Mouse (Mus musculus): ENCODE data around the gene Spag8. TPM values are rescaled to one million over a fixed set of nuclear protein-coding genes. Genes with fewer than 3 reads are reported as not detected.

The Spag8 gene
- polyA plus RNA-seq, 1 experiment from 2014 or later = 9.3 TPM

DNA sequence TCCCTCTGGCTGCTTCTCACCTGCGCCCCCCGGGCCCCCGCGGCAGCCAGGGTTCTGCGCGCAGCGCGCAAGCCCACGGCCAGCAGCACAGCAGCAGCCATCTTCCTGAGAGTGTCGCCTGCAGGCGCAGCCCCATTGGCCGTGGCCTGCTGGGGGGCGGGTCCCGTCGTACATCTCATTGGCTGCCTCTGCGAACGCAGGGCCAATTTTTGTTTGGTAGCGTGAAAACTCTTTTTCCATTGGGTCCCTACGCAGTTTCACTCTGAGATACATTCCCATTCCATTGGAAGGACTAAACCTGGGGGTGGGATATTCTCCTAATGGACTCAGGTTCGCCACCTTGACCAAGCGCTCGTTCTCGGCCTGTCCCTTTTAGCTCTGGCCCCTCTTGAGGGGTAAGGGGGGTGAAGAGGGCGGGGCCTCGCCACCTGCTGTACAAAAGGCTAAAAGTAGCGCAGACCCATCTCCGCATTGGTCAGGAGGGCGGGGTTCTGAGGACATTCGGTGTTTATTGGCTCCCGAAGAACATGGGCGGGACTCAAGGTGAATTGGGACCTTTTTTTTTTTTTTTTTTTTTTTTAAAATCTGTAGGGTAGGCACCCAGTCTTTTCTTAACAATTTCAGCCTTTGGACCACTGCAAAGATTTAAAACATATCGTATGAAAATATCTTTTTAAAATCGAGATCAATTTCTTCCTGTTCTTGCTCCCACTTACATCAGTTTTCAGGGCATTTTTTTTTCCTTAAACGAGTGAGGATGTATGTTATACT is 3.1 kb upstream of the Spag8 start, which contains the start of gene Hint2:
Hint2 (minus strand) TSS at position 128 of the 771 bp plus-strand sequence.
- ATAC-seq (ENCODE audit: low FRiP score) = peak; percentile 97
- no peaks in the 10 kb centered on the region for H3K36me3 ChIP-seq (replicated peaks; ENCODE audit: control insufficient read depth, insufficient read depth)
- WGBS = under 1% methylated on average over 34 of the region's 34 CpGs
- no peaks in the 10 kb centered on the region for H3K27me3 ChIP-seq (ENCODE audit: control insufficient read depth, insufficient read depth, low read length)
- peak; percentile 94 for DNase-seq (ENCODE audit: low spot score)
- H3K9me3 ChIP-seq (ENCODE audit: control insufficient read depth, low read length) = no peaks in the 10 kb centered on the region
- H3K9ac ChIP-seq = peak within 1 kb of the TSS; percentile 90
- peak within 1 kb of the TSS; percentile 95 for H3K27ac ChIP-seq
- H3K4me2 ChIP-seq (replicated peaks) = peak within 1 kb of the TSS; percentile 65
- peak within 1 kb of the TSS; percentile 80 for H3K4me3 ChIP-seq (replicated peaks; ENCODE audit: low read length)
- peaks cover 5% of the 10 kb centered on the region; the same call in 1 of the 2 replicates for H3K4me1 ChIP-seq (replicated peaks; ENCODE audit: control insufficient read depth, insufficient read depth, low read length)

DNA sequence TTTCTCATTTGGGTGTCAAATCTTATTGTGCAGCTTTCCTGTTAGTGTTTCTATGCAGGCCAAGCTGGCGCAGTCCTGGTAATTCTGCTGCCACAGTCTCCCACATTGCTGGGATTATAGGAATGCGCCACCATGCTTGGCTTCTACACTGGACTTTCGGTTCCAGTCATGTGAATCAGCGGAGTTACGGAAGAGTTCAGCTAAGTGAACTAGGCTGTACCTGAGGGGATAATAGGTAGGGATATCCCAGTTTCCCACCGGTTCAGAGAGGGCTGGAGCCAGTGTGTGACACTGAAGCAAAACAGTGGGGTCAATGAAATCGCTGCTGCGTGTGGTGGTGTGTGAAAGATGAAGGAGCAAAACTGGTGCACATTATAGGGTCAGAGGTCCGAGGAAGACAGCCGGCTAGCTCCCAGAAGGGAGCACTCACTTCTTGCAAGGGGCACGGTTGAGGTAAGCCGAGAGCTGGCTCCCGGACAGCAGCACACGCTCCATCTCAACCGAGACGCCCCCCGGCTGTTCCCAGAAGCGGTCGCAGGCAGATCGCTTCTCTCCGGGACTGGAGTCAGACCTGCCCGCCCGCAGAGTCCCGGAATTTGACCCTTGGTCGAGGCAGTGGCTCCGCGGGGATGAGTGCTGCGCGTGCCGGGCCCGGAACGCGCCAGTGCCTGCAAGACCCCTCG is 2.4 kb upstream of the Spag8 start:
- Histone ChIP-seq H3K9me3 (ENCODE audit: control insufficient read depth, low read length) (no peaks in the 10 kb centered on the region), H3K9ac (peak overlapping the region; percentile 90), H3K4me2 (replicated peaks) (peak overlapping the region; percentile 65), H3K27me3 (ENCODE audit: control insufficient read depth, insufficient read depth, low read length) (no peaks in the 10 kb centered on the region), H3K4me1 (replicated peaks; ENCODE audit: control insufficient read depth, insufficient read depth, low read length) (peaks cover 5% of the 10 kb centered on the region; the same call in 1 of the 2 replicates), H3K36me3 (replicated peaks; ENCODE audit: control insufficient read depth, insufficient read depth) (no peaks in the 10 kb centered on the region), H3K4me3 (replicated peaks; ENCODE audit: low read length) (peak overlapping the region; percentile 80), H3K27ac (peak overlapping the region; percentile 95)
- WGBS = 5% methylated on average over 34 of the region's 34 CpGs
- ATAC-seq (ENCODE audit: low FRiP score) = no peak; the same call in 1 of the 2 replicates
- no peak for DNase-seq (ENCODE audit: low spot score)

DNA sequence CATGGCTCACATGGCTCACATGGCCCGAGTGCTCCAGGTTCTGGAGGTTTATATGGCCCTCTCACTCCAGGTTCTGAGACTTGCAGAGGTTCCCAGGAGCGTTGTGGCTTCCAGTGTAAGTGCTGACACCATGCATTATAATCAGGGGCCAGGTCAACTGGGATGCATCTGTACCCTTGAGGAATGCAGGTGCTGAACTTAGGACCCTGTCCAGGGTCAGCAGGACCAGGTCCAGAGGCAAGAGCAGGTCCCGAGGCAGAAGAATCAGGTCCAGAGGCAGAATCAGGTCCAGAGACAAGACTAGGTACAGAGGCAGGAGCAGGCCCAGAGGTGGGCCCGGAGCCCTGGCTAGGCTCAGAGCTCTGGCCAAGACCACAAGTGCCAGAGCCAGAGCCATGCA is 668 bp downstream of the Spag8 start:
- H3K4me2 ChIP-seq (replicated peaks) = peak overlapping the region; percentile 43
- peaks cover 6% of the 10 kb centered on the region; the same call in 1 of the 2 replicates for H3K36me3 ChIP-seq (replicated peaks; ENCODE audit: control insufficient read depth, insufficient read depth)
- 97% methylated on average over 4 of the region's 4 CpGs for WGBS
- peaks cover 5% of the 10 kb centered on the region; the same call in 1 of the 2 replicates for H3K9me3 ChIP-seq (ENCODE audit: control insufficient read depth, low read length)
- H3K27ac ChIP-seq = no peak overlapping the region; the same call in 1 of the 2 replicates
- 0 out of 2 replicates have a peak overlapping the region, but pooled peaks have one; percentile 6 for H3K9ac ChIP-seq
- ATAC-seq (ENCODE audit: low FRiP score) = no peak
- DNase-seq (ENCODE audit: low spot score) = no peak
- H3K27me3 ChIP-seq (ENCODE audit: control insufficient read depth, insufficient read depth, low read length) = no peaks in the 10 kb centered on the region
- peak overlapping the region; percentile 19 for H3K4me3 ChIP-seq (replicated peaks; ENCODE audit: low read length)
- H3K4me1 ChIP-seq (replicated peaks; ENCODE audit: control insufficient read depth, insufficient read depth, low read length) = peaks cover 5% of the 10 kb centered on the region; the same call in 1 of the 2 replicates

- H3K4me1 ChIP-seq (replicated peaks; ENCODE audit: control insufficient read depth, insufficient read depth, low read length) = 0 out of 2 replicates have a peak, but pooled peaks cover 5% of the 10 kb centered on the region
- H3K4me2 ChIP-seq (replicated peaks) = no peak overlapping the region
- H3K9ac ChIP-seq = no peak overlapping the region
- WGBS = 95% methylated on average over 3 of the region's 3 CpGs
- H3K27me3 ChIP-seq (ENCODE audit: control insufficient read depth, insufficient read depth, low read length) = no peaks in the 10 kb centered on the region
- peaks cover 21% of the 10 kb centered on the region; the same call in 1 of the 2 replicates for H3K36me3 ChIP-seq (replicated peaks; ENCODE audit: control insufficient read depth, insufficient read depth)
- H3K27ac ChIP-seq = no peak overlapping the region
- ATAC-seq (ENCODE audit: low FRiP score) (no peak), DNase-seq (ENCODE audit: low spot score) (no peak)
- H3K9me3 ChIP-seq (ENCODE audit: control insufficient read depth, low read length) = peaks cover 5% of the 10 kb centered on the region; the same call in 1 of the 2 replicates
- H3K4me3 ChIP-seq (replicated peaks; ENCODE audit: low read length) = no peak overlapping the region
Observed at GRCm38 (mm10) chr4:43649783-43650182, 3.6 kb downstream of the Spag8 start.

DNA sequence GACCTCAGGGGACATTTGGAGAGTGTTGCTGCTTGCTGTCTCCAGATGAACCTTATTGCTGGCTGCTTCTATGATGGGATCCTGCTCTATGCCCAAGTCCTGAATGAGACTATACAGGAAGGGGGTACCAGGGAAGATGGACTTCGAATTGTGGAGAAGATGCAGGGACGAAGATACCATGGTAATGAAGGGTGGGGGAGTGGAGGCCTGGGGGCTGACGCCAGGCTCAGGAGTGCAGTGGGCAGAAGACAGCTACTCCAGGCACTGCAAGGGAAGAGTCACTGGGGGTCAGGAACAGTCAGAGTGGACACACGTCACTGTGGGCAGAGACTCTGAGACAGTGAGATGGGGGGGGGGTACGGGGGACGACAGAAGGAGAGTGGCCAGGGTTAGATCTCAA is 12.9 kb downstream of the Spag8 start:
- no peak overlapping the region for H3K27ac ChIP-seq
- WGBS = 78% methylated on average over 6 of the region's 6 CpGs
- H3K4me1 ChIP-seq (replicated peaks; ENCODE audit: control insufficient read depth, insufficient read depth, low read length) = no peaks in the 10 kb centered on the region
- peaks cover 11% of the 10 kb centered on the region for H3K36me3 ChIP-seq (replicated peaks; ENCODE audit: control insufficient read depth, insufficient read depth)
- H3K4me2 ChIP-seq (replicated peaks) = no peak overlapping the region
- DNase-seq (ENCODE audit: low spot score) (no peak), ATAC-seq (ENCODE audit: low FRiP score) (no peak)
- H3K9me3 ChIP-seq (ENCODE audit: control insufficient read depth, low read length) = no peaks in the 10 kb centered on the region
- no peak overlapping the region for H3K9ac ChIP-seq
- no peaks in the 10 kb centered on the region for H3K27me3 ChIP-seq (ENCODE audit: control insufficient read depth, insufficient read depth, low read length)
- H3K4me3 ChIP-seq (replicated peaks; ENCODE audit: low read length) = no peak overlapping the region

DNA sequence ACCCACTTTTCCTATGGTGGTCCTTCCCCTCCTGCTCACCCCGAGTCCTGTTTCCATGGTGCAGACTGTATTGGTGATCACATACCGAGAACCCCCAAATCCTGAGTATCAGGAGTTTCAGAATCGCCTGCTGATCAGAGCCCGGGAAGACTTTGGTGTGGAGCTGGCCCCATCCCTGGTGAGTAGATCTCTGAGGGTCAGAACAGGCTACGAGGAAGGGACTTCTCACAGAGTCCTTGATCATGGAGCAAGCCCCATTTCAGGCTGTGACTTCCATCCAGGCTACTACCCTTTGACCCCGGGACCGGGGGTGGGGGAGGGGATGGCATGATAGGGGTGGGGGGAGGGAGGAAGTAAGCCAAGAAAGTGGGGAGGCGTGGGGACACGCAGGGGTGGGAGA is 13.3 kb downstream of the Spag8 start:
- WGBS = 80% methylated on average over 9 of the region's 9 CpGs
- Histone ChIP-seq H3K4me1 (replicated peaks; ENCODE audit: control insufficient read depth, insufficient read depth, low read length) (no peaks in the 10 kb centered on the region), H3K9ac (no peak overlapping the region), H3K4me3 (replicated peaks; ENCODE audit: low read length) (no peak overlapping the region), H3K27ac (no peak overlapping the region), H3K36me3 (replicated peaks; ENCODE audit: control insufficient read depth, insufficient read depth) (peaks cover 8% of the 10 kb centered on the region), H3K4me2 (replicated peaks) (no peak overlapping the region), H3K9me3 (ENCODE audit: control insufficient read depth, low read length) (no peaks in the 10 kb centered on the region), H3K27me3 (ENCODE audit: control insufficient read depth, insufficient read depth, low read length) (no peaks in the 10 kb centered on the region)
- ATAC-seq (ENCODE audit: low FRiP score) (no peak), DNase-seq (ENCODE audit: low spot score) (no peak)

GRCm38 (mm10) chr4:43636751-43637150 is 16.6 kb downstream of the Spag8 start:
- Histone ChIP-seq H3K36me3 (replicated peaks; ENCODE audit: control insufficient read depth, insufficient read depth) (no peaks in the 10 kb centered on the region), H3K27me3 (ENCODE audit: control insufficient read depth, insufficient read depth, low read length) (no peaks in the 10 kb centered on the region), H3K27ac (no peak overlapping the region), H3K9me3 (ENCODE audit: control insufficient read depth, low read length) (no peaks in the 10 kb centered on the region), H3K4me1 (replicated peaks; ENCODE audit: control insufficient read depth, insufficient read depth, low read length) (peaks cover 26% of the 10 kb centered on the region), H3K9ac (no peak overlapping the region), H3K4me2 (replicated peaks) (no peak overlapping the region), H3K4me3 (replicated peaks; ENCODE audit: low read length) (no peak overlapping the region)
- no peak for ATAC-seq (ENCODE audit: low FRiP score)
- WGBS = 72% methylated on average over 6 of the region's 6 CpGs
- no peak for DNase-seq (ENCODE audit: low spot score)

GRCm38 (mm10) chr4:43634621-43635374 is 18.6 kb downstream of the Spag8 start:
- Histone ChIP-seq H3K27ac (no peak overlapping the region), H3K36me3 (replicated peaks; ENCODE audit: control insufficient read depth, insufficient read depth) (no peaks in the 10 kb centered on the region), H3K4me2 (replicated peaks) (no peak overlapping the region), H3K4me1 (replicated peaks; ENCODE audit: control insufficient read depth, insufficient read depth, low read length) (peaks cover 37% of the 10 kb centered on the region), H3K27me3 (ENCODE audit: control insufficient read depth, insufficient read depth, low read length) (no peaks in the 10 kb centered on the region), H3K9ac (no peak overlapping the region), H3K4me3 (replicated peaks; ENCODE audit: low read length) (no peak overlapping the region), H3K9me3 (ENCODE audit: control insufficient read depth, low read length) (no peaks in the 10 kb centered on the region)
- ATAC-seq (ENCODE audit: low FRiP score) (no peak), DNase-seq (ENCODE audit: low spot score) (no peak)
- 87% methylated on average over 7 of the region's 7 CpGs for WGBS

DNA sequence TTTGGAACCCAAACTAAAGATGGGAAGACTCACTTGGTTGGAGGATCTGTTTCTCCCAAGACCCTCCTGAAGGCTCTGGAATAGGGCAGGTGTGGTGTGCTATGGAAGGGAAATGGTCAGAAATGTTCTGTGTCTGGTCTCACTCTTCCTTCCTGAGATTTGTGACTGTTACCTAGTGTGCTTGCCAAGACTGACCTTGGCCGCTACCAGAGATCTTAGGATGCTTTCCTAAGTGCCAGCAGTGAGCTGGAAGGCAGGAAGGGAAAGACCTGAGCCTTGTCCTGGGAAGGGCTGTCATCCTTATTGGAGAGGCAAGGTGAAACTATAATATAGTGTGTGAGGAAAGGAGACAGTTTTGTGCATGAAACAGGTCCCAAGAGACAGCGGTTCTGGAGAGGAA is 19.7 kb downstream of the Spag8 start:
- Histone ChIP-seq H3K4me1 (replicated peaks; ENCODE audit: control insufficient read depth, insufficient read depth, low read length) (peaks cover 40% of the 10 kb centered on the region), H3K4me3 (replicated peaks; ENCODE audit: low read length) (no peak overlapping the region), H3K27ac (no peak overlapping the region), H3K9ac (no peak overlapping the region), H3K36me3 (replicated peaks; ENCODE audit: control insufficient read depth, insufficient read depth) (no peaks in the 10 kb centered on the region), H3K4me2 (replicated peaks) (0 out of 2 replicates have a peak overlapping the region, but pooled peaks have one; percentile 97), H3K9me3 (ENCODE audit: control insufficient read depth, low read length) (no peaks in the 10 kb centered on the region), H3K27me3 (ENCODE audit: control insufficient read depth, insufficient read depth, low read length) (no peaks in the 10 kb centered on the region)
- DNase-seq (ENCODE audit: low spot score) (no peak), ATAC-seq (ENCODE audit: low FRiP score) (no peak)
- WGBS = 97% methylated on average over 2 of the region's 2 CpGs
